ENCODE assay signal across 10 mouse cellular contexts in genomic region chr3:66976889-66977615, GRCm38 (mm10). TPM values are rescaled to one million over a fixed set of nuclear protein-coding genes. Genes with fewer than 3 reads are reported as not detected.
DNase-seq lines count a peak whose midpoint lies in the region; ATAC-seq and TF ChIP-seq lines count a peak whose summit lies in the region.
"Had no signal": no experiment of that assay in that cellular context is flagged by ENCODE, and none has a peak within 500 bp of the region (broad histone marks: within the 10 kb centered on the region; RNA-seq: fewer than 3 reads in every experiment).

No protein-coding gene starts in this region.

- in situ Hi-C loops in Patski (cut with MboI; ENCODE audit: low pct_unique_long_range_greater_than_20kb): loop anchor here (25.0 kb wide), 1 partner anchor 1015 kb away; the partner anchor contains the start of gene Ccnl1

- H3K9me3 ChIP-seq in hindbrain, embryonic 13.5 days: no peaks in the 10 kb centered on the region
- no peaks in the 10 kb centered on the region for H3K9me3 ChIP-seq in midbrain, embryonic 13.5 days
- H3K9me3 ChIP-seq: heart, embryonic 13.5 days had no signal

- WGBS in hindbrain, embryonic 13.5 days: 3% methylated on average over 13 of the region's 13 CpGs
- 2% methylated on average over 13 of the region's 13 CpGs for whole genome bisulfite sequencing in midbrain, embryonic 13.5 days

- no peak overlapping the region; the same call in 1 of the 2 replicates for H3K9ac ChIP-seq in hindbrain, embryonic 13.5 days
- H3K9ac ChIP-seq in midbrain, embryonic 13.5 days (replicated peaks): peak overlapping the region; percentile 84; the same call in 1 of the 2 replicates
- H3K9ac ChIP-seq: heart, embryonic 13.5 days had no signal

- peak; percentile 37 for ATAC-seq in Patski
- no peak for ATAC-seq in hindbrain, embryonic 13.5 days (ENCODE audit: low FRiP score)
- ATAC-seq in midbrain, embryonic 13.5 days: no peak
- ATAC-seq: intestine, postnatal 0 days had no signal

- intact Hi-C loops in left cerebral cortex, postnatal 10 days (cut with DNase I): no loop called here

- H3K4me3 ChIP-seq in hindbrain, embryonic 13.5 days: peak overlapping the region; percentile 46
- H3K4me3 ChIP-seq in midbrain, embryonic 13.5 days (replicated peaks): peak overlapping the region; percentile 61

- H3K36me3 ChIP-seq in hindbrain, embryonic 13.5 days: no peaks in the 10 kb centered on the region
- H3K36me3 ChIP-seq in midbrain, embryonic 13.5 days: no peaks in the 10 kb centered on the region
- H3K36me3 ChIP-seq: heart, embryonic 13.5 days had no signal

- peaks cover 25% of the 10 kb centered on the region for H3K4me1 ChIP-seq in hindbrain, embryonic 13.5 days (replicated peaks)
- peaks cover 35% of the 10 kb centered on the region for H3K4me1 ChIP-seq in midbrain, embryonic 13.5 days (replicated peaks)

- CTCF ChIA-PET in Patski (lab: Charles Lee): interaction anchor here (1.0 to 1.9 kb wide), 2 partner anchors 9 to 310 kb away, joined by 3 to 5 read pairs; no protein-coding TSS in a partner anchor

- no peaks in the 10 kb centered on the region for H3K27me3 ChIP-seq in Patski
- H3K27me3 ChIP-seq in hindbrain, embryonic 13.5 days: peaks cover 88% of the 10 kb centered on the region
- peaks cover 72% of the 10 kb centered on the region for H3K27me3 ChIP-seq in midbrain, embryonic 13.5 days

- TF ChIP-seq CTCF in Patski (IDR thresholded peaks at IDR 0.05): no peak

- peak; percentile 87 for DNase-seq in 3T3-L1 (ENCODE audit: low read depth, low spot score)
- peak; percentile 89 for DNase-seq in Patski (ENCODE audit: low read depth, low spot score)
- DNase-seq in left cerebral cortex, adult 18-20 months (ENCODE audit: low spot score in 2 of 2): no peak
- DNase-seq in left cerebral cortex, postnatal 10 days (ENCODE audit: extremely low spot score in 1 of 2, low spot score in 2 of 2): no peak
- no peak for DNase-seq in kidney, adult 11 months
- DNase-seq: liver had no signal

- peak overlapping the region; percentile 86 for H3K27ac ChIP-seq in hindbrain, embryonic 13.5 days
- peak overlapping the region; percentile 85 for H3K27ac ChIP-seq in midbrain, embryonic 13.5 days
- H3K27ac ChIP-seq: heart, embryonic 13.5 days had no signal

- peak overlapping the region; percentile 17; the same call in 1 of the 2 replicates for H3K4me2 ChIP-seq in hindbrain, embryonic 13.5 days
- H3K4me2 ChIP-seq in midbrain, embryonic 13.5 days (replicated peaks): peak overlapping the region; percentile 63
- H3K4me2 ChIP-seq: heart, embryonic 13.5 days had no signal

- POLR2A ChIA-PET in Patski (lab: Charles Lee): interaction anchor here (0.7 kb wide), 1 partner anchor 680 kb away, joined by 3 read pairs; the partner anchor contains the start of gene Veph1

RNA-seq across cellular contexts. Expression of gene Rsrc1, which starts 4.1 kb away (rescaled TPM):
- polyA plus RNA-seq in Patski (2021): 103 TPM
- 34.7 and 39.1 TPM in 2 replicates for polyA plus RNA-seq in hindbrain, embryonic 13.5 days (2015; fragmentation: Nextera tagmentation; extraction: Ambion mirVana)
- polyA plus RNA-seq in midbrain, embryonic 13.5 days (2015; fragmentation: Nextera tagmentation; extraction: Ambion mirVana): 44.6 and 49.5 TPM in 2 replicates
- 10 to 100 TPM; 35.7 to 40.0 TPM for total RNA-seq in left cerebral cortex, adult 18-20 months (2021)
- 10 to 100 TPM; 28.5 to 29.4 TPM for total RNA-seq in left cerebral cortex, postnatal 10 days (2021)

RNA-seq across cellular contexts. Expression of gene Shox2, which starts 4.5 kb away (rescaled TPM):
- polyA plus RNA-seq in Patski (2021): 69.0 TPM
- polyA plus RNA-seq in hindbrain, embryonic 13.5 days (2015; fragmentation: Nextera tagmentation; extraction: Ambion mirVana): 33.9 and 48.7 TPM in 2 replicates
- 90.2 and 104 TPM in 2 replicates for polyA plus RNA-seq in midbrain, embryonic 13.5 days (2015; fragmentation: Nextera tagmentation; extraction: Ambion mirVana)
- not detected for total RNA-seq in left cerebral cortex, adult 18-20 months (2021)
- total RNA-seq in left cerebral cortex, postnatal 10 days (2021): not detected

Comparison
In these comparisons a context has a peak if more than half of its experiments do, and no peak if none do; other contexts are left out.
1. DNase-seq: peak in 3T3-L1 (single experiment) and Patski (single experiment); none in left cerebral cortex, adult 18-20 months (0 of 2), left cerebral cortex, postnatal 10 days (0 of 2) and kidney, adult 11 months (single experiment).